In the genomic region with DNA sequence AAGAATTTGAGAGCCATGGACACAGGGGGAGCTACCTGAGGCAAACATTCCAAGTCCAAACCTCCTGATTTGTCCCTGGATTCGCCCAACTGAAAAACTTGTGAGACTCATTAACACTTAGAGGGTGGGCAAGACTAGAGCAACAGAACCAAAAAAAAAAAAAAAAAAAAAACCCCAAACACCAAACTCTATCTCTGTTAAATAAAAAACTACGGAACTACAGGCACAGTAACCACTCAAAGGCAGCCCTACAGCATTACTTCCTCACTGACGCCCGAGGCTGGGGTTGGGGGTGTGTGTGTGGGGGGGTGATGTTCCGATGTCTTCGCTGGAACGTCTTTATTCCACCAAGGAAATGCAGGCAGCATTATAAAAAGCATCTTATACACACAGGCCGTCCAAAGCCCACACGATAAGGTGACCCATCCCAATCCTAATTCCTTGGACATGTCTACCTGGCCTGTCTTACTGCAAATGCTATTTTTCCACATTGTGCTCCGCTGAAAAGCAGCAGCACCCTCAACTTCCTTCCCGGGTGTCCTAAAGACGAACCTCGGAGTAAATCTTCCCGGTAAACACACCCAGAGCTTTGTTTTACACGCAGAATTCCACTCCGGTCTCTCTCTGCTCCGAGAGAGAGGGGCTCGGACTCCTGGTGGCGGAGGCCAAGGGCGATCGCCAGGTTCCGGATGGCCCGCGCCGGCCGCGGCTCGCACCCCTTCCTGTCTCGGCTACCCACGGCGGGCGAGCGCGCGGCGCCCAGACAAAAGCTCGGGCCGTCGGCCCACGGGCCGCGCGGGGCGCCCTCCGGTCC, we compare ENCODE assay signal across 8 mouse cellular contexts. TPM values are rescaled to one million over a fixed set of nuclear protein-coding genes. Genes with fewer than 3 reads are reported as not detected.
DNase-seq lines count a peak whose midpoint lies in the region; ATAC-seq lines count a peak whose summit lies in the region.

No protein-coding gene starts in this region.

- H3K27me3 ChIP-seq in forebrain, embryonic 12.5 days = no peaks in the 10 kb centered on the region; the same call in 1 of the 2 replicates
- H3K27me3 ChIP-seq in intestine, embryonic 16.5 days (replicated peaks; ENCODE audit: control insufficient read depth, insufficient read depth, low read length) = no peaks in the 10 kb centered on the region
- H3K27me3 ChIP-seq in stomach, embryonic 15.5 days (replicated peaks) = no peaks in the 10 kb centered on the region

- 0 out of 2 replicates have a peak, but pooled peaks have one; percentile 1 for ATAC-seq in forebrain, embryonic 12.5 days (ENCODE audit: low FRiP score)
- peak; percentile 7; the same call in 1 of the 2 replicates for ATAC-seq in intestine, embryonic 16.5 days
- ATAC-seq in stomach, embryonic 15.5 days (ENCODE audit: insufficient read depth, low FRiP score, low read depth) = no peak

- peaks cover 37% of the 10 kb centered on the region for H3K79me2 ChIP-seq in macrophage (ENCODE audit: inconsistent target)

- H3K9me3 ChIP-seq in forebrain, embryonic 12.5 days = no peaks in the 10 kb centered on the region
- H3K9me3 ChIP-seq in intestine, embryonic 16.5 days (ENCODE audit: control insufficient read depth, low read length) = no peaks in the 10 kb centered on the region
- no peaks in the 10 kb centered on the region for H3K9me3 ChIP-seq in stomach, embryonic 15.5 days

- intact Hi-C loops in gastrocnemius, postnatal 14 days (cut with DNase I; ENCODE audit: low total_unique reads) = no loop called here

- peak overlapping the region; percentile 93 for H3K27ac ChIP-seq in forebrain, embryonic 12.5 days
- peak overlapping the region; percentile 93 for H3K27ac ChIP-seq in intestine, embryonic 16.5 days (ENCODE audit: low read length)
- peak overlapping the region; percentile 48 for H3K27ac ChIP-seq in macrophage
- H3K27ac ChIP-seq in stomach, embryonic 15.5 days = peak overlapping the region; percentile 92

- peak overlapping the region; percentile 98 for H3K9ac ChIP-seq in forebrain, embryonic 12.5 days
- peak overlapping the region; percentile 89 for H3K9ac ChIP-seq in intestine, embryonic 16.5 days (ENCODE audit: low read depth, low read length)
- peak overlapping the region; percentile 86 for H3K9ac ChIP-seq in stomach, embryonic 15.5 days

- H3K4me3 ChIP-seq in forebrain, embryonic 12.5 days (replicated peaks) = peak overlapping the region; percentile 97
- H3K4me3 ChIP-seq in intestine, embryonic 16.5 days (ENCODE audit: low read length) = peak overlapping the region; percentile 83
- H3K4me3 ChIP-seq in macrophage (ENCODE audit: inconsistent target) = peak overlapping the region; percentile 66
- peak overlapping the region; percentile 77 for H3K4me3 ChIP-seq in stomach, embryonic 15.5 days (replicated peaks)

- 4% methylated on average over 45 of the region's 45 CpGs for WGBS in forebrain, embryonic 12.5 days
- WGBS in intestine, embryonic 16.5 days = 1% methylated on average over 40 of the region's 45 CpGs
- 1% methylated on average over 39 of the region's 45 CpGs for WGBS in macrophage (ENCODE audit: missing documents)
- 1% methylated on average over 33 of the region's 45 CpGs for WGBS in stomach, embryonic 15.5 days

- peaks cover 37% of the 10 kb centered on the region for H3K4me1 ChIP-seq in forebrain, embryonic 12.5 days
- peaks cover 9% of the 10 kb centered on the region for H3K4me1 ChIP-seq in intestine, embryonic 16.5 days (ENCODE audit: control insufficient read depth, insufficient read depth, low read length)
- H3K4me1 ChIP-seq in stomach, embryonic 15.5 days = peaks cover 12% of the 10 kb centered on the region

- peak; percentile 22 for DNase-seq in gastrocnemius, postnatal 14 days
- no peak for DNase-seq in gastrocnemius, postnatal 25 days
- DNase-seq in NIH3T3 (ENCODE audit: low read depth) = peak; percentile 49
- DNase-seq in left cerebral cortex, adult 18-20 months (ENCODE audit: low spot score in 2 of 2) = no peak

- peak overlapping the region; percentile 85 for H3K4me2 ChIP-seq in forebrain, embryonic 12.5 days
- H3K4me2 ChIP-seq in intestine, embryonic 16.5 days (ENCODE audit: low read depth, low read length) = peak overlapping the region; percentile 92
- H3K4me2 ChIP-seq in stomach, embryonic 15.5 days = peak overlapping the region; percentile 65

- no peaks in the 10 kb centered on the region for H3K36me3 ChIP-seq in forebrain, embryonic 12.5 days (replicated peaks)
- H3K36me3 ChIP-seq in intestine, embryonic 16.5 days (ENCODE audit: control insufficient read depth, insufficient read depth, low read length) = no peaks in the 10 kb centered on the region
- H3K36me3 ChIP-seq in macrophage (ENCODE audit: inconsistent target) = no peaks in the 10 kb centered on the region
- H3K36me3 ChIP-seq in stomach, embryonic 15.5 days = no peaks in the 10 kb centered on the region

RNA-seq across cellular contexts. Expression of a gene that starts 49.3 kb away (rescaled TPM):
- 10 to 100 TPM; 14.9 to 17.6 TPM for total RNA-seq in gastrocnemius, postnatal 14 days (2021)
- 10 to 100 TPM; 16.9 to 18.7 TPM for total RNA-seq in gastrocnemius, postnatal 25 days (2021)
- 44.1 and 50.1 TPM in 2 replicates for polyA plus RNA-seq in forebrain, embryonic 12.5 days (2016; fragmentation: Nextera tagmentation; extraction: Ambion mirVana)
- 26.9 and 32.4 TPM in 2 replicates for polyA plus RNA-seq in intestine, embryonic 16.5 days (2015; fragmentation: Nextera tagmentation; extraction: Ambion mirVana)
- 10 to 100 TPM in 23 of 26 experiments, 1 to 10 TPM in 3; 5.1 to 31.2 (median 18.8) TPM for total RNA-seq in macrophage (2018; cell fraction: chromatin; rRNA removed)
- 10 to 100 TPM; 17.2 to 33.6 (median 26.4) TPM for total RNA-seq in macrophage (2018; cell fraction: cytosol; rRNA removed)
- total RNA-seq in macrophage (2018; cell fraction: nucleus; rRNA removed) = 10 to 100 TPM; 13.5 to 64.7 (median 27.2) TPM
- 17.3 to 25.3 TPM (median 18.3 TPM) in 3 replicates for polyA plus RNA-seq in macrophage (2018)
- 28.4 and 32.7 TPM in 2 replicates for polyA plus RNA-seq in stomach, embryonic 15.5 days (2015; fragmentation: Nextera tagmentation; extraction: Ambion mirVana)
- total RNA-seq in left cerebral cortex, adult 18-20 months (2021) = 10 to 100 TPM; 51.9 to 53.3 TPM

Comparison
In these comparisons a context has a peak if more than half of its experiments do, and no peak if none do; other contexts are left out.
1. DNase-seq: peak in gastrocnemius, postnatal 14 days (single experiment) and NIH3T3 (single experiment); none in gastrocnemius, postnatal 25 days (single experiment) and left cerebral cortex, adult 18-20 months (0 of 2).
2. Peak in every context shown above with its lines, with median percentiles within 50 percentile points of each other: H3K27ac ChIP-seq, H3K4me2 ChIP-seq, H3K4me3 ChIP-seq and H3K9ac ChIP-seq.